31 mouse cellular contexts compared by ENCODE assay signal in the genomic region with DNA sequence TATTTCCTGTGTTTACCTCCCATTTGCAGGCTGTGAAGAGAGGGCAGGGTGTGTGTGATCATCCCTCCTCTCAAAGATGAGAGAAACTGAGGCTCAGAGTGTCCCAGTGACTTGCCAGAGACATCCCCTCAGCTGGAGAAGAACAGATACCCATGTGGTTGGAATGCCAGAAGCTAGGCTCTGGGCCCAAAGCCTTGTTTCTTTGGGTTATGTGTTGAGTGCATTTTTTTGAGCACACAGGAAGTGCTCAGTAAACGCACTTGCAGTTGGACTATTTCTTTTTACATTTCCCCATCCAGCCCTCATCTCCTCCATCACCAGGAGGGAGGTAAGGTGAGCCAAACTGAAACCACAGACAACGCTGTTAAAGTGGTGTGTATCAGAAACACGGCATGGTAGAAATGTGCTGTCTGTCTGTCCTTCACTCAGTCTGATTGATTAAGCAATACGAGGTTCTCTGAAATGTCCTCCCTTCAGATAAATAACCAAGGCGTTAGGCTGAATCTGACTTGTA.
DNase-seq lines count a peak whose midpoint lies in the region; ATAC-seq and TF ChIP-seq lines count a peak whose summit lies in the region.
"Had no signal": no experiment of that assay in that cellular context is flagged by ENCODE, and none has a peak within 500 bp of the region (broad histone marks: within the 10 kb centered on the region; RNA-seq: fewer than 3 reads in every experiment).

No protein-coding gene starts in this region.

- DNase-seq in thymus, postnatal 0 days (ENCODE audit: low spot score): peak; percentile 59
- DNase-seq in thymus, postnatal 10 days (ENCODE audit: low spot score in 2 of 2): no peak
- peak; percentile 62 for DNase-seq in thymus, postnatal 14 days
- no peak for DNase-seq in kidney, adult 2 months
- DNase-seq in adrenal gland, postnatal 25 days: no peak
- DNase-seq: adrenal gland, postnatal 36 days; B cell, adult 2 months; cerebellum, adult 18-20 months; cerebellum, postnatal 10 days; gastrocnemius, postnatal 36 days; heart, adult 18-20 months; heart, postnatal 10 days; kidney, adult 11 months; kidney, postnatal 4 days; layer of hippocampus, adult 9-11 months; liver; lung, adult 2 months; lung, postnatal 10 days; midbrain, embryonic 14.5 days; right cerebral cortex, adult 18-20 months had no signal

- H3K27ac ChIP-seq in kidney, embryonic 14.5 days (ENCODE audit: low read depth, low read length): no peak overlapping the region
- H3K27ac ChIP-seq in kidney, adult 2 months (ENCODE audit: insufficient read depth, low read depth, low read length): no peak overlapping the region
- H3K27ac ChIP-seq: embryonic facial prominence, embryonic 13.5 days; forebrain, embryonic 10.5 days; forebrain, embryonic 15.5 days; hindbrain, postnatal 0 days; kidney, postnatal 0 days; liver, embryonic 14.5 days; macrophage had no signal

- no peak overlapping the region for H3K4me3 ChIP-seq in kidney, embryonic 14.5 days (ENCODE audit: low read length)
- no peak overlapping the region for H3K4me3 ChIP-seq in kidney, adult 2 months (ENCODE audit: insufficient read depth, low read depth, low read length)
- H3K4me3 ChIP-seq: embryonic facial prominence, embryonic 13.5 days; forebrain, embryonic 10.5 days; forebrain, embryonic 15.5 days had no signal

- TF ChIP-seq POLR2A in kidney, adult 2 months (IDR thresholded peaks at IDR 0.05; ENCODE audit: low read depth, low read length): no peak

- H3K4me1 ChIP-seq in kidney, embryonic 14.5 days (ENCODE audit: control insufficient read depth, insufficient read depth, low read length): no peaks in the 10 kb centered on the region
- no peaks in the 10 kb centered on the region for H3K4me1 ChIP-seq in kidney, adult 2 months (ENCODE audit: control insufficient read depth, insufficient read depth, low read length)
- H3K4me1 ChIP-seq: embryonic facial prominence, embryonic 13.5 days; forebrain, embryonic 10.5 days; forebrain, embryonic 15.5 days had no signal

- no peaks in the 10 kb centered on the region for H3K27me3 ChIP-seq in kidney, embryonic 14.5 days (ENCODE audit: control insufficient read depth, insufficient read depth, low read length)
- no peaks in the 10 kb centered on the region for H3K27me3 ChIP-seq in kidney, adult 2 months (replicated peaks; ENCODE audit: control insufficient read depth, insufficient read depth, low read length)
- H3K27me3 ChIP-seq: embryonic facial prominence, embryonic 13.5 days; forebrain, embryonic 15.5 days; Patski had no signal

- peak; percentile 77 for ATAC-seq in activated CD4-positive, CD25-positive, alpha-beta regulatory T cell, adult 4 months
- no peak for ATAC-seq in kidney, embryonic 14.5 days (ENCODE audit: low FRiP score, low TSS enrichment)
- ATAC-seq: forebrain, embryonic 15.5 days; hindbrain, postnatal 0 days; Patski had no signal

- WGBS in kidney, embryonic 14.5 days: 67% methylated on average over 5 of the region's 5 CpGs
- WGBS in kidney, adult 2 months: 65% methylated on average over 5 of the region's 5 CpGs

- H3K36me3 ChIP-seq in kidney, embryonic 14.5 days (ENCODE audit: control insufficient read depth, insufficient read depth, low read length): no peaks in the 10 kb centered on the region
- H3K36me3 ChIP-seq in kidney, adult 2 months (ENCODE audit: control insufficient read depth, insufficient read depth, low read length): no peaks in the 10 kb centered on the region
- H3K36me3 ChIP-seq: embryonic facial prominence, embryonic 13.5 days; forebrain, embryonic 10.5 days; forebrain, embryonic 15.5 days had no signal

- no peak for TF ChIP-seq CTCF in kidney, adult 2 months (conservative IDR thresholded peaks at IDR 0.05; ENCODE audit: insufficient read depth, insufficient read length, low read depth, low read length)

- no peak overlapping the region for H3K4me2 ChIP-seq in kidney, embryonic 14.5 days (replicated peaks; ENCODE audit: low read depth, low read length)
- H3K4me2 ChIP-seq: embryonic facial prominence, embryonic 13.5 days; forebrain, embryonic 15.5 days; heart, embryonic 11.5 days had no signal

- H3K9ac ChIP-seq in kidney, embryonic 14.5 days (ENCODE audit: low read depth, low read length): no peak overlapping the region
- H3K9ac ChIP-seq: embryonic facial prominence, embryonic 13.5 days; forebrain, embryonic 15.5 days; liver, embryonic 14.5 days had no signal

- H3K9me3 ChIP-seq in kidney, embryonic 14.5 days (ENCODE audit: control insufficient read depth, low read length): no peaks in the 10 kb centered on the region
- H3K9me3 ChIP-seq: embryonic facial prominence, embryonic 13.5 days; forebrain, embryonic 10.5 days; forebrain, embryonic 15.5 days had no signal

Comparison
In these comparisons a context has a peak if more than half of its experiments do, and no peak if none do; other contexts are left out.
1. DNase-seq: peak in thymus, postnatal 0 days (single experiment) and thymus, postnatal 14 days (single experiment); none in thymus, postnatal 10 days (0 of 2), kidney, adult 2 months (single experiment) and adrenal gland, postnatal 25 days (single experiment).